Mouse (Mus musculus): ENCODE results near the gene Aknad1.

Gene Aknad1

DNA sequence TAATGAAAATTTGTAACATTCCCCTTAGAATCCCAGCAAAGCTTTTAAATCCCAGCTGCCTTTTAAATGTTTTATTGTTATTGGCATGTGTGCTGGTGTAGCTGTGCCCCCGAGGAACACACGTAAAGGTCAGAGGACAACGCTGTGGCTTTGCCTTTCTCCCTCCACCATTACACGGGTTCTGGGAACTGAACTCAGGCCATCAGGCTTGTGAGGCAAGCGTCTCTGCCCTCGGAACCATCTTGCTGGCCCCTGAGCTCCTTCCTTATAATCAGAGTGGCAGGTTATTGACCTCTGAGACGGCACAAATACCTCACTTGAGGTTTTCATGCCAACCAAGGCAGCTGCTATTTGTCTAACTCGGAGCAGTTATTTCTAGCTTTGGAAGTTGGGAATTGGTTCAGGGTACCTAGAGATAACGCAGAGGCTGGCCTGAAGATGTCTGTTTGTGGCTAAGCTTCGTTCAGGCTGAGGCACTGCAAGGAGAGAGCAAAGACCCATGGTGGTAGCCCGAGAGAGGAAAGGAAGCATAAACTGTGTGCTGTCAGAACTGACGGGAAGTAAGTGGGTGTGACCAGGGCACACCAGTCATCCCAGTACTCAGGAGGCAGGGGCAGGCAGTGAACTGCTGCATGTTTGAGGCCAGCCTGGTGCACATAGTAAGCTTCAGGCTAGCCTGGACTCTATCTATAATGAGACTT lies 48.4 kb downstream of the Aknad1 start:
- no peak for DNase-seq (ENCODE audit: low read depth, low spot score)

DNA sequence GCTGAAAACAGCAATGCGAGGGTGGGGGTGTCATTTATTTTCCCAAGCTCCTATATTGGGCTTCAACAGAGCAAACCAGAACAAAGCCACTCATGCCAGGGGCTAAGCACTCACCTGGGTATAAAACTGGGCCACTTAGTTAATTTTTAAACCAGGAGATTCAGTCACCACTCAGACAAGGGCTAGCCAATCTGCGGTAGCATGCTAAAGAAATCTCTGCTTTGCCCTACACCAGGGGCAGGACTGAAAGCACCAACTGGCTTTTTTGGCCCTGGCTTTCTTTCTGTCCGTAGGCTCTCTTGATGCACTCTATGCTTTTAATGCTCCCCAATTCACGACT lies 49.0 kb downstream of the Aknad1 start:
- DNase-seq (ENCODE audit: low read depth, low spot score), result no peak

DNA sequence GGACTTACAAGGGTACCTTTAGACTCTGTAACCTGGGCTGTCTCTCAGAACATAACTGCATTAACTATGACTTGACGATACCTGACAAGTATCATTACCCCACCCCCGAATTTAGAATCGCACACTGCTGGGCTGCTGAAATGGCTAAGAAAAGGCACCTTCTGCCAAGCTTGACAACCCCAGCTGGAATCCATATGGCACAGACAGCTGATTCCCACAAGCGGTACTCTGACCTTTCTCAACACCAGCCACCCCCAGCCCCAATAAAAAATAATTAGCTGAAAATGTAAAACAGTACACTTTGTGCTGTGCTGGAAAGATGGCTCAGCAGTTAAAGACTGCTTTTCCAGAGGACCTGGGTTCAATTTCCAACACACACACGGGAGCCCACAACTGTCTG lies 49.8 kb downstream of the Aknad1 start:
- DNase-seq (ENCODE audit: low read depth, low spot score), result no peak

DNA sequence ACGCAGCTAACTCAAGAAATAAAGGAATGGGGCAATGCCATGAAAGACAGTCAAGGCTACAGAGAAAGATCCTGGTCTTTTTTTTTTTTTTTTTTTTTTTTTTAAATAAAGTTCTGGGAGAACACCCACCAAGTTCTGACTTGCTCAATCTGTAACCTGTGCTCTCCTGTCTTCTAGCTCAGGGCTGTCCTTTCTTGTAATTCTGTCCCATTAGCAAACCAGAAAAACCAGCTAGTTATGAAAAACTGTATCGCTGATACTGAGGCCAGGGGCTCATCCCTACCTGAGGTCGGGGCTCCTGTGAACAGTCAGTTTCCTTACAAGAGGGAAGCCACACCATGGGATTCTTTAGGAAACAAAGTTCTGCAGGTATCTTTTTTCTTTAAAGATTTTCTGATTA lies 51.0 kb downstream of the Aknad1 start:
- no peak for DNase-seq (ENCODE audit: low read depth, low spot score)

DNA sequence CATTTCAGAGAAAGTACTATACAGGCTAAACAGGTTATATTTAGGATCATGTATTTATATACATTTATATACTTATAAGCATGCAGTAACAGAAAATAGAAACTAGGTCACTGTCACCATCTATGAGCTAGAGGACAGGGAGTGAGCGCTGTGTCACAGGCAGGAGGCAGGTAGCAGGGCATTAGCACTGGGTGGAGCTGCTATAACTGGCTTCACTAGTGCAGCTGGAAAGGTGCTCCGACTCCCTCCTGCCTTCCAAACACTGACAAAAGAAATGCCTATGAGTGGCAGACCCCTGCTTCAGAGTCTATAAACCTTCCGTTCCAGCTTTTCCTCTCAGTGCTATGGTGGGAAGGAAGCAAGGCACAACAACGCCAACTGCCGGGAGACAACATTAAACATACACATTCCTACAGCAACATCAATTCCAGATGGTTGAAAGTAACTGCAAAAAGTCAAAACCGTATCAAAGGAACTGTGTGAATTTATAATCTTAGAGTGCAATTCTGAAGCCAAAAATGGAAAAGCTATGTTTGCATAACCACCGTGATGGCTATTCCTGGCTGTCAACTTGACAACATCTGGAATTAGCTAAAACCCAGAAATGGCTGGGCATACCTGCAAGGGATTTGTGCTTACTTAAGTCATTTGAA lies 51.7 kb downstream of the Aknad1 start:
- DNase-seq (ENCODE audit: low read depth, low spot score), result no peak

DNA sequence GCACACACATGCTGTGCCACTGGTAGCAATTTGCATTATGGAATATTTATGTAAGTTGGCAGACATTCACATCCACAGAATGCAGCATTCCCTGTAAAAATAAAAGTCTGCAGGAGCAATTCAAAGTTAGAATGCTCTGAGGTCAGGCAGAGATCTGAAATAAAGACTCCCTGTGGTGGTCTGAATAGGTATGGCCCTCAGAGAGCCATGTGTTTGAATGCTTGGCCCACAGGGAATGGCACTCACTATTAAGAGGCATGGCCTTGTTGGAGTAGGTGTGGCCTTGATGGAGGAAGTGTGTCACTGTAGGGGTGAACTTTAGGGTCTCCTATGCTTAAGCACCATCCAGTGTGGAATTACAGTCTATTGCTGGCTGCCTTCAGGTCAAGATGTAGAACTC lies 53.0 kb downstream of the Aknad1 start:
- no peak for DNase-seq (ENCODE audit: low read depth, low spot score)

DNA sequence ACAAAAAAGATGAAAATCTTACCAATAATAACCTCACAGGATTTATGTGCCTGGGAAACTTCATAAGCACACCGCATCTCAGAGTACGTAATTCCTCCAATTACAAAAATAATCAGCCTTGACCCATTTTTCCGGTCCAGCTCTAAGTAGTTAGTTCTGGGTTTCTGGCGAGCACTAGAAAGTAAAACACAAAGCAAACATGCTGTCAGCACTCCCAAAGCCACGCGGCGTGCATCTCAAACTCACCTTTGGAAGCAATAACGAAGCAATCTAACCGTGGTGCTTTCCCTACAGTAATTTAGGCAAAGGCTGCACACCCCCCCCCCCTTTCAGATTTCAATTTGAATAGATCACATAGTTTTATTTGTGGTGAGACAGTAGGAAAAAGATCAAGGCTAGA lies 55.3 kb downstream of the Aknad1 start:
- DNase-seq (ENCODE audit: low read depth, low spot score), result no peak

DNA sequence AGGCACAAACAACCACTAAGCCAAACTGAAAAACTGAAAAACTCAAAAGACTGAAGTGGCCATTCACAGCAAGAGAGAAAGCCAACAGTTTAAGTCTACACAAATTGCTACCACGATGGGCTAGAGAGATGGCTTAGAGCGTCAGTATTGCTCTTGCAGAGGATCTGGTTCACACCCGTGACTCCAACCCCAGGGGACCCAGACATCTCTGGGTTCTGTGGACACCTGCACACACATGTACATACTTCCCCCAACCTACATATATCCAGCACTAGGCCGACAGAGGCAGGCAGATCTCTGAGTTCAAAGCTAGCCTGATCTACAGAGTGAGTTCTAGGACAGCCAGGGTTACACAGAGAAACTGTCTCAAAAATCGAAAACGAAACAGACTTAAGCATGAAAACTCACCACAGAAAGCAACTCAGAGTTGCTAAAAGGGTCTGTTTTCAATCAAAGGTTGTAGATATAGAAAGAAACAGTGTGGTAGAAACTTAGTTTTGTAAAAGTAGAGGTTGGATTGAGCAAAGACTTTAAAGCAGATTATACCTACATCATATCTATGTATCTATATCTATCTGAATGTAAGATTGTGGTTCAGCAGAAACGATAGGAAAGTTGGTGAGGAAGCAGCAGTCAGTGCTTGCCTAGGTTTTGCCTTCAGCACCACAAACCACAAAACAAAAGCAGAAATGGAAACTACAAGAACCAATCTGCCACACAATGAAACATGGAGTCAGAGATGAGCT lies 56.3 kb downstream of the Aknad1 start:
- DNase-seq (ENCODE audit: low read depth, low spot score), result no peak

DNA sequence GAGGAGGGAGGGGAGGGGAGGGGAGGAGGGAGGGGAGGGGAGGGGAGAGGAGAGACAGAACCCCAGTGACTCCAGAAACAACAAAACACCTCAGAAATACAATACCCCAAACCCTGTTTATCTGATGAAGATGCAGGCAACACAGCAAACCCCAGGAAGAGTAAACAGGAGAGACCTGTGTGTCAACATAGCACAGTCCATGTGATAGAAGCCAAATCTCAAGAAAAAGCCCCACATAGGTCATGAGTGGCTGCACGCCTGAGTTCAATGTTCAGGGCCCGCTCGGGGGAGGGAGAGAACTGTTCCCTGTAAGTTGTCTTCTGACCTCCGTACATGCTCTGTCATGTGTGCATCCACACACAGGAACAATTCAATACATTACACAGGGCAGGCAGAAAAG lies 56.9 kb downstream of the Aknad1 start:
- DNase-seq (ENCODE audit: low read depth, low spot score), result no peak

DNA sequence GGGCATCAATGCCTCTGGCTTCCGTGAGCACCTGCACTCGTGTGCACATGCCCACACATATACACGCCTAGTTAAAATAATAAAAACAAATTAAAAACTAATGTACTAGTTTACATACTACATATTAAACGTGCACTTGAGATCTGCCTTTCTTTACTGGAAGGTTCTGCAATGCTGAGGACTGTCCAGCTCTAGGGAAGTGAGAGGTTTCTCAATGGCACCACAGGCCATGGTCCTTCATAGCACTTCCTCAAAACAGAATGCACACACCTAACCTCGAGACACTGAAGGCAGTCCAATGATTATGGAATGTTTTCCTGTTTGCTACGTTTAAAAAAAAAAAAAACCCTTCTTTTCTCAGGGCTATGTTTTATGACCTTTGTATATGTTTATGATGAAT lies 58.3 kb downstream of the Aknad1 start:
- no peak for DNase-seq (ENCODE audit: low read depth, low spot score)

DNA sequence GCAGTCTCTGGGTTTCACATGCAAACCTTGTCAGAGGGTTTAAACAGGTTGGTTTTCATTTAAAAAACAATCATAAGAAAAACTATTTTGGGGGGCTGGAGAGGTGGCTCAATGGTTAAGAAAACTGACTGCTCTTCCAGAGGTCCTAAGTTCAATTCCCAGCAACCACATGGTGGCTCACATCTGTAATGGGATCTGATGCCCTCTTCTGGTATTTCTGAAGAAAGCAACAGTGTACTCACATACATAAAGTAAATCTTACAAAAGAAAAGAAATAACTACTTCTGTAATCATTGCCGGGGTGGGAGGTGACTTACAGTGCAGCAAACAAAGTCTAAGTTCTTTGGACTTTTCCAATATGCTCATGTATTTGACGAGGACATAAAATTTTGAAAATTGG lies 58.9 kb downstream of the Aknad1 start:
- peak; percentile 38 for DNase-seq (ENCODE audit: low read depth, low spot score)

DNA sequence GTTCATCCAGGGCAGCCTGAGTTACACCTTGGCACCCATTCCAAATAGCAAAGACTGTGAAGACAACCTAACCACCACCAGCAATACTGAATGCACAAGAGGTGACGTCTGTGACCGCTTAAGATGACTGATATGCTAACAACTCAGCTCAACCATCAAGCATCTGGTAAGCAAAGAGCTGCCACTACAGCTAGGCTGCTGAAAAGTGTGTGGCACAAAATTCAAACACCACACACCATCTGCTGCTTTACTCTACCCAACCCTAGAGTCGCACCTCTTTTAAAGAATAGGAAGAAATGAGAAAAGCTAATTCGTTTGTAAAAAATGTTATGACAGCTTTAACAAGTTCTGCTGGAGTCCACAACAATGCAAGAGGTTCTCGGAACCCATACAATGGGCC lies 66.2 kb downstream of the Aknad1 start:
- DNase-seq (ENCODE audit: low read depth, low spot score), result no peak

DNA sequence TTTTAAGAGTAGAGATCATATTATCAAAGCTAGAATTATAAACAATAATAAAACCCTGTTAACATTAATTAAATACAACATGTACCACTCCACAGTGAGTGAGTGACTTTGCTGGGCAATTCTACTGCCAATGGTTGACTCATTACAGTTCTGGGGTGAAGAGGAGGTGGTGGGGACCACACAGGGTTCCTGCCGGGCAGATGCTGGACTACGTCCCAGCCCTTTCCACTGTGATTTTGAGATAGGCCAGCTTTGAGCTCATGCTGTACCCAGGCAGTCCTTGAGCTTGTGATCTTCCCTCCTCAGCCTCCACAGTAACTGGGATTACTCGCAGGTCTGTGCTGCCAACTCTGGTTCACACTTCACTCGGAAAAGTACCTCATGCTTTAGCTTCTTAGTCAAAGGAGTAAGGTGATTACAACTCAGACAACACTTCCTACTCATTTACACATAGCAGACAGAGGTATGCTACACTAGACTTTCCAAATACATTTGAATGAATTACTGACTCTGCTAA lies 71.3 kb downstream of the Aknad1 start:
- DNase-seq (ENCODE audit: low read depth, low spot score), result no peak

DNA sequence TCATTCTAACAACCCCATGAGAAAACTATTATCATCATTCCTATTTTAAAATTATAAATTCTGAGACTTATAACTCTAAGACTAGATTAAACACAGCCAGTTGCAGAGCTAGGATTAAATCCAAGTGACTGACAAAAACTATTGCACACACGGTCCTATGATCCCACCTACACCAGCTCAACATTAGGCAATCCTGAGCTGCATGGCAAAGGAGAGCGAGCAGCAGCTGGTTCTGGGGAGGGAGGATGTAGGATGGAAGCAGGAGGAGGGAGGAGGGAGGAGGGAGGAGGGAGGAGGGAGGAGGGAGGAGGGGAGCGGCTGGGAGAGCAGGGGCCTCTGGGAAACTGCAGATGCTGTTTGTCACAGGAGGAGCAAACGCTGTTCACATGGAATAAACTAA lies 76.2 kb downstream of the Aknad1 start:
- no peak for DNase-seq (ENCODE audit: low read depth, low spot score)

DNA sequence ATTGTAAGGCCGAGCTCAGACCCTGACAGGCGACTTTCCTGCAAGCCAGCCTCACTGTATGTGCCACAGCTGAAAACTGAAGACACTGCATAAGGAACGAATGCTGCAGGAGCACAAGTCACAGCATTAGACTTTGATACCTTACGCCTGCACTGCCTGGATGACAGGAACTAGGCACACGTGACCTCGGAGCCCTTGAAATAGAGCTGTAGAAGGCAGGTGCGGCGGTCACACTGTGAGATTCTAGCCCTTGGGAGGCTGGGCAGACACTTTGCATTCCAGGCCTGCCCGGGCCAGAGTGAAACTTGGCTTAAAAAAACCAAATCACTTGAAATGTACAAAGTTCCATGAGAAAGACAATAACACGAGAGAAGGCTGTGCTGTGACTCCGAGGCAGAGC lies 91.0 kb downstream of the Aknad1 start:
- no peak for DNase-seq (ENCODE audit: low read depth, low spot score)

DNA sequence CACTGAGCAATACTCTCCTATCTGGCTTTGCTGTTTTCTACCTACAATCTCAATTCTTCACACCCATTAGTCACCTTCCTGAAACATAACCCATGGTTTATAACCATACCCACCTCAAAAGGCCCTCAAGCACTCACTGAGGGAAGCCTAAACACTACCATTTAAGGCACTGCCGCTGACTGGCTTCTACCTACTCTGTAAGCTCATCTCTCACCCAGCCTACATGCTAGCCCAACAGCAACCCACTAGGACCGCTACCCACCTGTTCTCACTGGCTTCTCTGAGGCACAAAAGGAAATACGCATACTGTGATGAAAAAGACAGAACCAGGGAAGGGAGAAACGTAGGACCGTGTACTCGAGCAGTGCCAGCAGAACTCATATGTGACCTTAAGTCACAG lies 92.3 kb downstream of the Aknad1 start:
- DNase-seq (ENCODE audit: low read depth, low spot score), result no peak

Data from 3T3-L1 (cell line).